Mouse (Mus musculus) liver, embryonic 14.5 days (tissue): ENCODE measurements around the gene Mctp2. TPM values are rescaled to one million over a fixed set of nuclear protein-coding genes. Genes with fewer than 3 reads are reported as not detected.

Experiments
- ATAC-seq: fragments of 200-750 bp; cut with Nextera tagmentation; 2 replicates; pipeline ENCODE4 v1.8.0; 2017; ENCODE audit warnings: moderate number of reproducible peaks, mild to moderate bottlenecking, moderate library complexity; ENCODE audit not compliant: insufficient read depth
- DNase-seq, 3 experiments: peaks; one replicate each; pipeline ENCODE4 v3.0.0-alpha.2; 2012 to 2013; ENCODE audit warnings: low read depth in 3 of 3, low spot score in 3 of 3
- H3K27ac ChIP-seq: fragments of 300-500 bp; sonication (generic); 2 replicates; pipeline ENCODE4 v1.5.1; 2014; ENCODE audit warnings: moderate library complexity, mild to moderate bottlenecking, control low read depth, inconsistent platforms
- H3K27me3 ChIP-seq: fragments of 300-500 bp; sonication (generic); 2 replicates; pipeline ENCODE4 v1.6.1; 2014; ENCODE audit warnings: mild to moderate bottlenecking, low read length, moderate library complexity; ENCODE audit not compliant: control insufficient read depth, insufficient read depth
- H3K36me3 ChIP-seq: fragments of 300-500 bp; sonication (generic); replicated peaks from 2 replicates; pipeline ENCODE4 v1.6.1; 2014; ENCODE audit warnings: low read depth; ENCODE audit not compliant: control insufficient read depth, insufficient read depth
- H3K4me1 ChIP-seq, 2 experiments: fragments of 200-500 bp in 1 of 2; fragments of 300-500 bp in 1 of 2; sonication (generic) in 1 of 2; replicated peaks; 2 replicates each; pipeline ENCODE4 v1.6.1; 2012 to 2014; ENCODE audit warnings: antibody characterized with exemption in 1 of 2, inconsistent platforms in 1 of 2, low read length in 1 of 2; ENCODE audit not compliant: control insufficient read depth in 2 of 2, insufficient read depth in 2 of 2
- H3K4me2 ChIP-seq: fragments of 300-500 bp; sonication (generic); 2 replicates; pipeline ENCODE4 v1.6.1; 2014; ENCODE audit warnings: low read depth, mild to moderate bottlenecking, control low read depth, moderate library complexity
- H3K4me3 ChIP-seq, 2 experiments: fragments of 200-500 bp in 1 of 2; fragments of 300-500 bp in 1 of 2; sonication (generic) in 1 of 2; 2 replicates each; pipeline ENCODE4 v1.5.1; 2012 to 2014; ENCODE audit warnings: low read depth in 2 of 2, low read length in 2 of 2, mild to moderate bottlenecking in 2 of 2, control low read depth in 1 of 2, inconsistent platforms in 1 of 2, moderate library complexity in 1 of 2; ENCODE audit not compliant: insufficient read depth in 1 of 2
- H3K9ac ChIP-seq: fragments of 300-500 bp; sonication (generic); replicated peaks from 2 replicates; pipeline ENCODE4 v1.6.1; 2014; ENCODE audit warnings: mild to moderate bottlenecking, control low read depth, moderate library complexity
- H3K9me3 ChIP-seq: fragments of 300-500 bp; sonication (generic); 2 replicates; pipeline ENCODE4 v1.6.1; 2016; ENCODE audit warnings: low read length, mixed read lengths; ENCODE audit not compliant: control insufficient read depth
- CTCF ChIP-seq: IDR thresholded peaks from 2 replicates; pipeline ENCODE4 v1.5.1; 2016; ENCODE audit warnings: antibody characterized with exemption, low read depth, control low read depth
- EP300 ChIP-seq: IDR thresholded peaks from 2 replicates; pipeline ENCODE4 v1.6.1; 2016; ENCODE audit warnings: antibody characterized with exemption, low read depth
- WGBS: fragments of 180-500 bp; shearing (Covaris S2); extraction: QIAGEN DNeasy Blood & Tissue Kit; methylation state at CpG from one replicate; pipeline ENCODE4 v1.1.7; 2014; ENCODE audit not compliant: insufficient replicate concordance; 5-methylcytosine and 5-hydroxymethylcytosine counted together
- polyA plus RNA-seq, 2 experiments: library from polyadenylated mRNA; depleted of rRNA in 1 of 2; stranded (reverse) in 1 of 2; unstranded in 1 of 2; fragments of >200 nt; fragmentation: Nextera tagmentation in 1 of 2; extraction: Ambion mirVana in 1 of 2; gene quantifications; 2 replicates each; pipeline versions ENCODE4 v1.2.1 to v1.2.3; 2012 to 2014

The Mctp2 gene
- polyA plus RNA-seq, 2 experiments, result 0.13 to 0.20 TPM

DNA sequence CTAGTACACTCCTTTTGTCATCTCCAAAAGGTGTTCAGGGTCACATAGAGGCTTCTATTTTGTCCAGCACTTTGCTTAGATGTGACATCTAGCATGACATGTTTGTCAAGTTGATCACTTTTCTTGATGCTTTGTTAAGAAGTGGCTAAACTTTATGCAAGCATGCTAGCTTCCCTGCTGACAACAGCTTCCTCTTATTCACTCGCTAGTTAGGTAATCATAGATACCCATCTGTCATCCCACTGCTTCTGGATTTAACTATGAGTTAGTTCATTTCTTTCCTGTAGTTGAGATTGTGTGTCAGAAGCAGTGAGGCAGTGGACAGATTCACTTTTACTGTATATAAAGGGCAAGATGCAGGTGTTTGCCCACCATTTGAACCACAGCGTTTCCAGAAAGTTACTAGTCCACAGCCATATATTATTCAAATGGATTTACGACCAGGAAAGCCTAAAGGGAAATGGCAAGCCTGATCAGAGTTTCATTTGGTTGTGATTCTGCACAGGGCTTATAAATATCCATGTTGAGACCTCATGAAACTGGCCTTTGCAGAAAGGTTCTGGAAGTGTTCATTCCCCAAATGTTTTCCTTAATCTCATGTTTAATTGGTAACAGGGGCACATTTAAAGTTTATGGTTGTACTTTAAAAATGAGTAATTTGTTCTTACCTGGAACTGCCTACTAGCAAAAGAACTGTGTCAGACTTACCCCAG is 216.8 kb downstream of the Mctp2 start:
- no peak overlapping the region for H3K4me2 ChIP-seq
- H3K9me3 ChIP-seq, result no peaks in the 10 kb centered on the region
- H3K4me1 ChIP-seq, result no peaks in the 10 kb centered on the region
- no peak overlapping the region for H3K27ac ChIP-seq
- DNase-seq (no peak), ATAC-seq (no peak)
- WGBS, result 39% methylated on average over 3 of the region's 3 CpGs
- no peaks in the 10 kb centered on the region for H3K36me3 ChIP-seq
- TF ChIP-seq EP300 (no peak), CTCF (no peak)
- no peak overlapping the region for H3K9ac ChIP-seq
- H3K4me3 ChIP-seq, result no peak overlapping the region
- no peaks in the 10 kb centered on the region for H3K27me3 ChIP-seq

GRCm38 (mm10) chr7:72080705-72081104 is 225.7 kb downstream of the Mctp2 start:
- H3K9me3 ChIP-seq, result no peaks in the 10 kb centered on the region
- no peak overlapping the region for H3K27ac ChIP-seq
- TF ChIP-seq EP300 (no peak), CTCF (no peak)
- DNase-seq (no peak), ATAC-seq (no peak)
- H3K4me1 ChIP-seq, result no peaks in the 10 kb centered on the region
- no peak overlapping the region for H3K4me3 ChIP-seq
- no peak overlapping the region for H3K4me2 ChIP-seq
- 53% methylated on average over 1 of the region's 1 CpGs for WGBS
- no peaks in the 10 kb centered on the region for H3K27me3 ChIP-seq
- no peaks in the 10 kb centered on the region for H3K36me3 ChIP-seq
- no peak overlapping the region for H3K9ac ChIP-seq

DNA sequence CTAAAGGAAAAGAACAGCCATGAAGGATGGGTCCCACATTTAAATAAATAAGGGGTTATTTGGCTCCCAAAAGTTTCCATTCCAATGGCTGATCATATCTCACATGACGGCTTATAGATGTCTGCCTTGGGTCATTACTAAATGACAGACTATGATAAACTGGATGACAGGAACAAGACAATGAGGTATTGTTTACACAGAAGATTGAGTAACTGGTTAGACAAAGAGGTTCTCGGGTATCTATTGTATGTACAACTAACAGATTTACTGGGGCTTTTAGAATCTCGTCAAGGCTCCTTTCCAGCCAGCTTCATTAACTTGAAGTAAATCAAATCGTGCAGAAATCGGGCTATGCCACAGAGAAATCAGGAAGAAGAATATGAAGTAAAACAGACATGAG is 227.5 kb downstream of the Mctp2 start:
- H3K36me3 ChIP-seq, result no peaks in the 10 kb centered on the region
- H3K4me2 ChIP-seq, result no peak overlapping the region
- no peaks in the 10 kb centered on the region for H3K4me1 ChIP-seq
- H3K27me3 ChIP-seq, result no peaks in the 10 kb centered on the region
- no peak overlapping the region for H3K4me3 ChIP-seq
- TF ChIP-seq CTCF (no peak), EP300 (no peak)
- H3K9me3 ChIP-seq, result no peaks in the 10 kb centered on the region
- no peak overlapping the region for H3K9ac ChIP-seq
- H3K27ac ChIP-seq, result no peak overlapping the region
- WGBS, result 62% methylated on average over 5 of the region's 5 CpGs
- DNase-seq (no peak), ATAC-seq (no peak)

- no peaks in the 10 kb centered on the region for H3K27me3 ChIP-seq
- H3K4me2 ChIP-seq, result no peak overlapping the region
- no peaks in the 10 kb centered on the region for H3K4me1 ChIP-seq
- H3K9me3 ChIP-seq, result no peaks in the 10 kb centered on the region
- H3K27ac ChIP-seq, result no peak overlapping the region
- ATAC-seq (no peak), DNase-seq (no peak)
- TF ChIP-seq EP300 (no peak), CTCF (no peak)
- no peak overlapping the region for H3K4me3 ChIP-seq
- H3K9ac ChIP-seq, result no peak overlapping the region
- H3K36me3 ChIP-seq, result no peaks in the 10 kb centered on the region
- WGBS, result 66% methylated on average over 13 of the region's 13 CpGs
Measured at GRCm38 (mm10) chr7:72071418-72072184, 234.8 kb downstream of the Mctp2 start.

DNA sequence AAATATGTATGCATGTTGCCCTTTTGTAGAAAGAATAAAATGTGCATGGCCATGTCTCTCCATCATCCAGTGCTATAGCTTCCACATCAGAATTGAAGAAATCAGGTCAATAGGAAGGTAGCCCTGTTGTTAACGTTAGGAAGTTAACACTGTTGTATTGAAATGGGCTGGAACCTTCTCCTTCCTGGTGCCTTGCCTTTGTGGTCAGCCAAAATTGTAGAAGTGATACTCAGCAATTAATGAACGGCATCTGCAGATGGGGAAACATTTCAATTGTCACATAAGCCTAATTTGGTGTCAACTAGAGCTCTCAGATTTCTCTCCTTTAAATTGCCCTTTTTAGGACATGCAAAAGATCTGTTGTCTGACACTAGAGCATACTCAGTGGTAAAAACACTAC is 238.0 kb downstream of the Mctp2 start:
- H3K27me3 ChIP-seq, result no peaks in the 10 kb centered on the region

More for the DNA sequence above, 238.0 kb downstream of the Mctp2 start:
- no peak for TF ChIP-seq EP300
- TF ChIP-seq CTCF, result no peak
- WGBS, result 35% methylated on average over 2 of the region's 2 CpGs
- Histone ChIP-seq H3K27ac (no peak overlapping the region), H3K36me3 (no peaks in the 10 kb centered on the region), H3K4me3 (no peak overlapping the region), H3K4me2 (no peak overlapping the region), H3K4me1 (no peaks in the 10 kb centered on the region), H3K9ac (no peak overlapping the region), H3K9me3 (no peaks in the 10 kb centered on the region)
- no peak for ATAC-seq
- DNase-seq, result no peak
